Mouse (Mus musculus): Measurements from ENCODE around the gene Pwp1.

- TF ChIP-seq FLI1 (IDR thresholded peaks at IDR 0.05; ENCODE audit: low read length) (no peak), GATA1 (IDR thresholded peaks at IDR 0.05; ENCODE audit: borderline replicate concordance, low read length) (no peak)
Observed at GRCm38 (mm10) chr10:85879886-85880486, 50.7 kb downstream of the Pwp1 start.
